9 mouse cellular contexts compared by ENCODE assay signal in genomic region chr9:79721056-79721455, GRCm38 (mm10). TPM values are rescaled to one million over a fixed set of nuclear protein-coding genes. Genes with fewer than 3 reads are reported as not detected.
A peak's percentile ranks its signal among the peaks of the same experiment; 100 is the strongest.
DNase-seq lines count a peak whose midpoint lies in the region; ATAC-seq and TF ChIP-seq lines count a peak whose summit lies in the region.
"Had no signal": no experiment of that assay in that cellular context is flagged by ENCODE, and none has a peak within 500 bp of the region (broad histone marks: within the 10 kb centered on the region; RNA-seq: fewer than 3 reads in every experiment).

No protein-coding gene starts in this region.

- 11% methylated on average over 9 of the region's 9 CpGs for WGBS in kidney, adult 2 months
- 13% methylated on average over 9 of the region's 9 CpGs for WGBS in kidney, embryonic 14.5 days
- 8% methylated on average over 9 of the region's 9 CpGs for WGBS in embryonic facial prominence, embryonic 10.5 days
- WGBS in hindbrain, embryonic 10.5 days: 11% methylated on average over 9 of the region's 9 CpGs
- 12% methylated on average over 9 of the region's 9 CpGs for WGBS in neural tube, embryonic 13.5 days

- TF ChIP-seq POLR2A in kidney, adult 2 months (IDR thresholded peaks at IDR 0.05; ENCODE audit: low read depth, low read length): no peak

- peak; percentile 48 for DNase-seq in kidney, adult 2 months
- DNase-seq in R1 (ENCODE audit: low read depth, low spot score): peak; percentile 71
- DNase-seq in embryonic facial prominence, embryonic 10.5 days (ENCODE audit: low spot score): peak; percentile 75
- DNase-seq in hindbrain, embryonic 10.5 days (ENCODE audit: low spot score): peak; percentile 57
- peak; percentile 71 for DNase-seq in left cerebral cortex, postnatal 4 days
- DNase-seq in spleen, postnatal 10 days (ENCODE audit: low spot score in 2 of 2): no peak

- no peak for ATAC-seq in kidney, embryonic 14.5 days (ENCODE audit: low FRiP score, low TSS enrichment)
- ATAC-seq in neural tube, embryonic 13.5 days (ENCODE audit: low read depth): no peak

- H3K4me2 ChIP-seq in kidney, embryonic 14.5 days (replicated peaks; ENCODE audit: low read depth, low read length): no peak overlapping the region
- peak overlapping the region; percentile 39 for H3K4me2 ChIP-seq in neural tube, embryonic 13.5 days

- H3K36me3 ChIP-seq in kidney, adult 2 months (ENCODE audit: control insufficient read depth, insufficient read depth, low read length): no peaks in the 10 kb centered on the region
- H3K36me3 ChIP-seq in kidney, embryonic 14.5 days (ENCODE audit: control insufficient read depth, insufficient read depth, low read length): no peaks in the 10 kb centered on the region
- H3K36me3 ChIP-seq in embryonic facial prominence, embryonic 10.5 days (replicated peaks): no peaks in the 10 kb centered on the region
- no peaks in the 10 kb centered on the region for H3K36me3 ChIP-seq in hindbrain, embryonic 10.5 days
- no peaks in the 10 kb centered on the region for H3K36me3 ChIP-seq in neural tube, embryonic 13.5 days

- peaks cover 3% of the 10 kb centered on the region; the same call in 1 of the 2 replicates for H3K27me3 ChIP-seq in kidney, adult 2 months (replicated peaks; ENCODE audit: control insufficient read depth, insufficient read depth, low read length)
- peaks cover 15% of the 10 kb centered on the region; the same call in 1 of the 2 replicates for H3K27me3 ChIP-seq in kidney, embryonic 14.5 days (ENCODE audit: control insufficient read depth, insufficient read depth, low read length)
- H3K27me3 ChIP-seq in embryonic facial prominence, embryonic 10.5 days (replicated peaks; ENCODE audit: low read depth, poor library complexity, severe bottlenecking): peaks cover 51% of the 10 kb centered on the region
- H3K27me3 ChIP-seq in hindbrain, embryonic 10.5 days (ENCODE audit: insufficient read depth, poor library complexity, severe bottlenecking): peaks cover 56% of the 10 kb centered on the region
- H3K27me3 ChIP-seq in neural tube, embryonic 13.5 days: peaks cover 37% of the 10 kb centered on the region

- TF ChIP-seq CTCF in kidney, adult 2 months (conservative IDR thresholded peaks at IDR 0.05; ENCODE audit: insufficient read depth, insufficient read length, low read depth, low read length): peak; percentile 64

- intact Hi-C loops in left cerebral cortex, postnatal 4 days (cut with DNase I): loop anchor here (5.0 kb wide), 2 partner anchors 1074 to 1119 kb away; no protein-coding TSS in a partner anchor

- H3K4me3 ChIP-seq in kidney, adult 2 months (ENCODE audit: insufficient read depth, low read depth, low read length): no peak overlapping the region
- H3K4me3 ChIP-seq in kidney, embryonic 14.5 days (ENCODE audit: low read length): no peak overlapping the region
- H3K4me3 ChIP-seq in embryonic facial prominence, embryonic 10.5 days: 0 out of 2 replicates have a peak overlapping the region, but pooled peaks have one; percentile 18
- H3K4me3 ChIP-seq in hindbrain, embryonic 10.5 days: no peak overlapping the region
- no peak overlapping the region for H3K4me3 ChIP-seq in neural tube, embryonic 13.5 days

- no peaks in the 10 kb centered on the region for H3K4me1 ChIP-seq in kidney, adult 2 months (ENCODE audit: control insufficient read depth, insufficient read depth, low read length)
- peaks cover 20% of the 10 kb centered on the region; the same call in 1 of the 2 replicates for H3K4me1 ChIP-seq in kidney, embryonic 14.5 days (ENCODE audit: control insufficient read depth, insufficient read depth, low read length)
- H3K4me1 ChIP-seq in embryonic facial prominence, embryonic 10.5 days: peaks cover 45% of the 10 kb centered on the region
- peaks cover 36% of the 10 kb centered on the region for H3K4me1 ChIP-seq in hindbrain, embryonic 10.5 days (replicated peaks)
- H3K4me1 ChIP-seq in neural tube, embryonic 13.5 days (replicated peaks): peaks cover 43% of the 10 kb centered on the region

- H3K27ac ChIP-seq in kidney, adult 2 months (ENCODE audit: insufficient read depth, low read depth, low read length): no peak overlapping the region
- no peak overlapping the region for H3K27ac ChIP-seq in kidney, embryonic 14.5 days (ENCODE audit: low read depth, low read length)
- H3K27ac ChIP-seq in embryonic facial prominence, embryonic 10.5 days (replicated peaks): no peak overlapping the region
- no peak overlapping the region for H3K27ac ChIP-seq in hindbrain, embryonic 10.5 days
- no peak overlapping the region for H3K27ac ChIP-seq in neural tube, embryonic 13.5 days (replicated peaks)
- H3K27ac ChIP-seq: macrophage had no signal

- H3K9ac ChIP-seq in kidney, embryonic 14.5 days (ENCODE audit: low read depth, low read length): no peak overlapping the region
- H3K9ac ChIP-seq in neural tube, embryonic 13.5 days: no peak overlapping the region

- no peaks in the 10 kb centered on the region; the same call in 1 of the 2 replicates for H3K9me3 ChIP-seq in kidney, embryonic 14.5 days (ENCODE audit: control insufficient read depth, low read length)
- H3K9me3 ChIP-seq in embryonic facial prominence, embryonic 10.5 days: no peaks in the 10 kb centered on the region
- peaks cover 4% of the 10 kb centered on the region; the same call in 1 of the 2 replicates for H3K9me3 ChIP-seq in hindbrain, embryonic 10.5 days
- H3K9me3 ChIP-seq in neural tube, embryonic 13.5 days: no peaks in the 10 kb centered on the region

RNA-seq across cellular contexts. Expression of gene Col12a1, which starts 2.4 kb away (rescaled TPM):
- polyA plus RNA-seq in kidney, adult 2 months (2012; rRNA removed): 7.1 and 9.2 TPM in 2 replicates
- polyA plus RNA-seq in kidney, embryonic 14.5 days (2014; fragmentation: Nextera tagmentation; extraction: Ambion mirVana): 25.9 and 38.6 TPM in 2 replicates
- polyA plus RNA-seq in embryonic facial prominence, embryonic 10.5 days (2016; fragmentation: Nextera tagmentation; extraction: Ambion mirVana): 5.8 and 7.3 TPM in 2 replicates
- 5.8 and 9.0 TPM in 2 replicates for polyA plus RNA-seq in hindbrain, embryonic 10.5 days (2016; fragmentation: Nextera tagmentation; extraction: Ambion mirVana)
- total RNA-seq in left cerebral cortex, postnatal 4 days (2021): 10 to 100 TPM; 10.9 to 12.9 TPM
- 12.1 and 15.6 TPM in 2 replicates for polyA plus RNA-seq in neural tube, embryonic 13.5 days (2015; fragmentation: Nextera tagmentation; extraction: Ambion mirVana)

RNA-seq across cellular contexts. Expression of gene Cox7a2, which starts 38.6 kb away (rescaled TPM):
- 508 and 670 TPM in 2 replicates for polyA plus RNA-seq in kidney, adult 2 months (2012; rRNA removed)
- polyA plus RNA-seq in kidney, embryonic 14.5 days (2014; fragmentation: Nextera tagmentation; extraction: Ambion mirVana): 669 and 936 TPM in 2 replicates
- 648 and 655 TPM in 2 replicates for polyA plus RNA-seq in embryonic facial prominence, embryonic 10.5 days (2016; fragmentation: Nextera tagmentation; extraction: Ambion mirVana)
- 667 and 753 TPM in 2 replicates for polyA plus RNA-seq in hindbrain, embryonic 10.5 days (2016; fragmentation: Nextera tagmentation; extraction: Ambion mirVana)
- total RNA-seq in left cerebral cortex, postnatal 4 days (2021): 100 to 1,000 TPM; 293 to 311 TPM
- polyA plus RNA-seq in neural tube, embryonic 13.5 days (2015; fragmentation: Nextera tagmentation; extraction: Ambion mirVana): 881 and 912 TPM in 2 replicates

Comparison
In these comparisons a context has a peak if more than half of its experiments do, and no peak if none do; other contexts are left out.
1. DNase-seq: peak in kidney, adult 2 months (single experiment), R1 (single experiment), embryonic facial prominence, embryonic 10.5 days (single experiment), hindbrain, embryonic 10.5 days (single experiment) and left cerebral cortex, postnatal 4 days (single experiment); none in spleen, postnatal 10 days (0 of 2).